Mouse (Mus musculus) G1E (cell line): Measurements from ENCODE around the gene Abcf1. TPM values are rescaled to one million over a fixed set of nuclear protein-coding genes. Genes with fewer than 3 reads are reported as not detected.

Source experiments
- ATAC-seq: 2 replicates; pipeline ENCODE4 v1.8.0; 2016; ENCODE audit warnings: mild to moderate bottlenecking; ENCODE audit not compliant: insufficient number of reproducible peaks, poor library complexity, low FRiP score, severe bottlenecking; ENCODE audit errors: extremely low read depth
- DNase-seq: peaks from one replicate; pipeline ENCODE4 v3.0.0; 2012; ENCODE audit warnings: low spot score
- H3K27me3 ChIP-seq: 2 replicates; pipeline ENCODE4 v1.6.1; 2012; ENCODE audit warnings: mild to moderate bottlenecking, low read length, inconsistent platforms; ENCODE audit not compliant: insufficient read depth
- H3K36me3 ChIP-seq: replicated peaks from 2 replicates; pipeline ENCODE3; 2012; ENCODE audit warnings: mild to moderate bottlenecking, inconsistent platforms
- H3K4me1 ChIP-seq: 2 replicates; pipeline ENCODE4 v1.6.1; 2012; ENCODE audit warnings: low read depth, low read length, inconsistent platforms, mixed read lengths; ENCODE audit not compliant: insufficient read depth
- H3K4me3 ChIP-seq: 2 replicates; pipeline ENCODE4 v1.5.1; 2012; ENCODE audit warnings: low read depth, mild to moderate bottlenecking, inconsistent platforms, low read length, moderate library complexity, mixed read lengths
- H3K9me3 ChIP-seq: replicated peaks from 2 replicates; pipeline ENCODE4 v1.6.1; 2012; ENCODE audit warnings: inconsistent platforms
- CTCF ChIP-seq: IDR thresholded peaks from 2 replicates; pipeline ENCODE4 v1.5.1; 2012; ENCODE audit warnings: low read depth, low read length, inconsistent platforms, mixed read lengths
- GATA1 ChIP-seq: IDR thresholded peaks from 2 replicates; pipeline ENCODE4 v1.6.1; 2012; ENCODE audit warnings: borderline replicate concordance, low read length, inconsistent platforms, mixed read lengths
- GATA2 ChIP-seq: IDR thresholded peaks from 2 replicates; pipeline ENCODE4 v1.6.1; 2012; ENCODE audit warnings: low read depth, low read length, inconsistent platforms, borderline replicate concordance
- POLR2AphosphoS5 ChIP-seq: IDR thresholded peaks from 2 replicates; pipeline ENCODE4 v1.6.1; 2012; ENCODE audit warnings: low read depth, low read length, inconsistent platforms; ENCODE audit not compliant: insufficient replicate concordance
- TAL1 ChIP-seq: conservative IDR thresholded peaks from 2 replicates; pipeline ENCODE4 v1.6.1; 2012; ENCODE audit warnings: low read depth, low read length, inconsistent platforms, mixed read lengths
- polyA plus RNA-seq: library from polyadenylated mRNA; stranded (reverse); fragments of >175 nt; gene quantifications from 2 replicates; pipeline ENCODE4 v1.2.3, GENCODE M21; 2012
- total RNA-seq, 2 experiments: library from RNA; stranded (forward) in 1 of 2; stranded (reverse) in 1 of 2; fragments of 200-1000 nt in 1 of 2; fragments of >200 nt in 1 of 2; fragmentation: Nextera tagmentation in 1 of 2; gene quantifications; 2 replicates each; pipeline ENCODE4 v1.2.3; 2014 to 2017

The Abcf1 gene
- total and polyA plus RNA-seq, 3 experiments: 77.0 to 196 (median 176) TPM

DNA sequence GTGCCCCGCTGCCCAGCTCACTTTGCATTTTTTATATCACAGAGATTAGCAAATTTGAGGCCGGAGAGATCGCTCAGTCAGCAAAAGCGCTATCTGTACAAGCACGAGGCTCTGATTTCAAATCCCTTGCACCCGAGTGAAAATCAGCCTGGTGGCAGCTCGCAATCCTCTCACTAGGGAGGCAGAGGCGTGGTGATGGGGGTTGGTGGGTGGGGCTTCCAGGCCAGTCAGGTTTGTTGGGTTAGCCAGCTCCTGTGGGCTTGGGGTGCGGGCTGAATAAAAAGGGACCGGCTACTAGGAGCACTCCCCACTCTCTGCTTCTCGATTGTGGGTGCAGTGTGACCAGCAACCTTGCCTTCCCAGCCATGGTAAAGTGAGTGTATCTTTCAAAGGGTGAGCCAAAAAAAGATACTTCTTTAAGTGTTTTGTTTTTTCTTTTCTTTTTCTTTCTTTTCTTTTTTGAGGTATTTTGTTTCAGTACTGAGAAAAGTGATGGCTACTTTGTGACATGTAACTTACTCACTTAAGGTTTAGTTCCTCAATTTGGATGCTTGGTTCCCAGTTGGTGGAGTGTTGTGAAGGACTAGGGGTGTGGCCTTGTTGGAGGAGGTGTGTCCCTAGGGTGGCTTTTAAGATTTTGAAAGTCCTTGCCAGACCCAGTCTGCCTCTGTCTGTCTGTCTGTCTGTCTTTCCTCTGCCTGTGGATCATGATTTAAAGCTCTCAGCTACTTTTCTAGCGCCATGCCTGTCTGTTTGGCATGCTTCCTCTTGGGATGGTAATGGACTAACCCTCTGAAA lies 28.4 kb upstream of the Abcf1 start:
- peak; percentile 35 for DNase-seq
- TF ChIP-seq TAL1 (no peak), CTCF (no peak), POLR2AphosphoS5 (no peak), GATA1 (no peak), GATA2 (no peak)
- H3K36me3 ChIP-seq: peaks cover 34% of the 10 kb centered on the region
- peak overlapping the region; percentile 66; the same call in 1 of the 2 replicates for H3K4me3 ChIP-seq
- H3K9me3 ChIP-seq: peaks cover 23% of the 10 kb centered on the region
- no peaks in the 10 kb centered on the region for H3K27me3 ChIP-seq
- H3K4me1 ChIP-seq: peaks cover 84% of the 10 kb centered on the region
- 0 out of 2 replicates have a peak, but pooled peaks have one; percentile 29 for ATAC-seq

DNA sequence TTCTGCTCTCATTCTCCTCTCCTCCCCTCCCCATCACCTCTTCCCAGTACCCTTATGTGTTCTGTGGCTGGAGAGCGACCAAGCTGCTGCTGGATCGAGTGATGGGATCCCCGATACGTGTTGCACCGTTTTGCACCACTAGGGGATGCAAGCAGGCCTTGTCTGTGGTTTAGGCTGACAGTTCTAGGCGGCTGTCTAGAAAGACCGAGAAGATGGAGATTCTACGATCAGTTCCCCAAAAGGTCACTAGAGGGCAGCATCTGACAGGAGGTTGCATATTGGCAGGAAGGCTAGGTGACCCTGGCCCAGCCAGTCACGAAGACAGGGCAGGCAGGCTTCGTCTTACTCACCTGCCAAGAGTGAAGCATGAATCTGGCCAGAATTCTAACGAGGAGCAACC lies 27.4 kb upstream of the Abcf1 start:
- peaks cover 24% of the 10 kb centered on the region for H3K36me3 ChIP-seq
- no peaks in the 10 kb centered on the region for H3K27me3 ChIP-seq
- ATAC-seq (peak; percentile 31; the same call in 1 of the 2 replicates), DNase-seq (peak; percentile 75)
- peaks cover 13% of the 10 kb centered on the region for H3K9me3 ChIP-seq
- H3K4me1 ChIP-seq: peaks cover 82% of the 10 kb centered on the region
- TF ChIP-seq CTCF: peak; percentile 100
- TF ChIP-seq POLR2AphosphoS5: no peak
- no peak for TF ChIP-seq GATA1
- H3K4me3 ChIP-seq: no peak overlapping the region; the same call in 1 of the 2 replicates

DNA sequence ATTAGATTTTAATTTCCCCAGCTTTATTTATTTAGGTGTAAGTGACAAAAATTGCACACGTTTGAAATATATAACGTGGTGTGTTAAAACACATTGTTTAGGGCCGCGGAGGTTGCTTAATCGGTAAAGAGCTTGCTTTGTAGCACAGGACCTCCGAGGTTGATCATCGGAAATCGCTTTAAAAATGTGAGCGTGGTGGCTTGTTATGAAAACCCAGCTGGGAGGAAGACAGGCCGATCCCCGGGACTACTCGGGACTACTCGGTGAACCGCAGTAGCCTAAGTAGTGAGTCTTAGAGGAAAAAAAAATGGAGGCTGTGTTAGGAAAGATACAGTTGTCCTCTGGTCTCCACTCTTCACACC lies 25.3 kb upstream of the Abcf1 start:
- Histone ChIP-seq H3K9me3 (no peaks in the 10 kb centered on the region), H3K27me3 (no peaks in the 10 kb centered on the region), H3K36me3 (peaks cover 16% of the 10 kb centered on the region), H3K4me1 (peaks cover 66% of the 10 kb centered on the region), H3K4me3 (peak overlapping the region; percentile 70)
- peak; percentile 20 for DNase-seq
- no peak for ATAC-seq
- TF ChIP-seq TAL1 (no peak), CTCF (no peak), GATA1 (no peak), GATA2 (no peak), POLR2AphosphoS5 (no peak)

DNA sequence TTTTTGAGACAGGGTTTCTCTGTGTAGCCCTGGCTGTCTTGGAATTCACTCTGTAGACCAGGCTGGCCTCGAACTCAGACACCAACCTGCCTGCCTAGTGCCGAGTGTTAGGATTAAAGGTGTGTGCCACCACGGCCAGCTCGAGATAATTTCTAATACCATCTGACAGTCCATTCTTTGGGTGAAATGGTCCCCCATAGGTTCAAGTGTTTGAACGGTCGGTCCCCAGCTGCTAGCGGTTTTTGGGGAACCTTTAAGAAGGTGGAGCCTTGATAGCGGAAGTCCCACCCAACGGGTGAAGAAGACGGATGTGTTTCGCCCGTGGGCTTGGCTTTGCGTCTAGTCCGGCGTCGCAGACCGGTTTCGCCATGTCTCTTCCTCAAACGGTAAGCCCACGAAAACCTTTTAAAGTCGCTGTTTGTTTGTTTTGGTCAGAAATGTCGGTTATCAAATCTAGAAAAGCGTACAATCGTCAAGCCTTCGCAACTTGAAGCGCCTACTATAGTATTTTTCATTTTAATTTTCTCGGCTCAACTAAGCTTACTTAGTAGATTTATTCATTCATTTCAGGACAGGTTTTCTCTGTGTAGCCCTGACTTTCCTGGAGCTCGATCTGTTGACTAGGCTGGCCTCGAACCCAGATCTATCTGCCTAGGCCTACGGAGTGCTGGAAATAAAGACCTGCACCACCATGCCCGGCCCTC lies 24.8 kb upstream of the Abcf1 start:
- peaks cover 18% of the 10 kb centered on the region for H3K36me3 ChIP-seq
- TF ChIP-seq TAL1 (no peak), POLR2AphosphoS5 (no peak), GATA2 (no peak), GATA1 (no peak), CTCF (no peak)
- peak; percentile 74 for DNase-seq
- ATAC-seq: peak; percentile 56
- H3K27me3 ChIP-seq: no peaks in the 10 kb centered on the region
- H3K9me3 ChIP-seq: no peaks in the 10 kb centered on the region
- H3K4me1 ChIP-seq: peaks cover 62% of the 10 kb centered on the region
- H3K4me3 ChIP-seq: peak overlapping the region; percentile 70

DNA sequence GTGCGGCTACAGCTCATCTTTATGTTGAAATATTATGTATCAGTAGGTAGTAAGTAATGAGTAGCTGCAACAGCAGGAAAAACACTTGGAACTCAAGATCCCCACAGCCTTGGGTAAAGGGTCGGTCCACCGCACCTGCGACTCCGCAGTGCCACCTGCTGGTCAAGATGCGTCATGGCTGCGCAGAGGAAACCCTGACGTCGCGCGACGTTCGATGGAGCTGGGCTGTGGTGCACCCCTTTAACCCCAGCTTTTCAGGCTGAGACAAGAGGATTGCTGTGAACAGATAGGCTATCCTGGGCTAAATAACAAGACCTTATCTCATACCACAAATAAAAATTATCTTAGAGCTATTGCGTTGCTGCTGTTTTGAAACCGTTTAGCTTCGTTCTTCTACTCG lies 24.1 kb upstream of the Abcf1 start:
- Histone ChIP-seq H3K4me3 (peak overlapping the region; percentile 62; the same call in 1 of the 2 replicates), H3K9me3 (no peaks in the 10 kb centered on the region), H3K27me3 (no peaks in the 10 kb centered on the region), H3K4me1 (peaks cover 60% of the 10 kb centered on the region), H3K36me3 (peaks cover 21% of the 10 kb centered on the region)
- peak; percentile 70 for DNase-seq
- TF ChIP-seq CTCF: peak; percentile 99
- no peak for TF ChIP-seq GATA1
- peak; percentile 26; the same call in 1 of the 2 replicates for ATAC-seq

DNA sequence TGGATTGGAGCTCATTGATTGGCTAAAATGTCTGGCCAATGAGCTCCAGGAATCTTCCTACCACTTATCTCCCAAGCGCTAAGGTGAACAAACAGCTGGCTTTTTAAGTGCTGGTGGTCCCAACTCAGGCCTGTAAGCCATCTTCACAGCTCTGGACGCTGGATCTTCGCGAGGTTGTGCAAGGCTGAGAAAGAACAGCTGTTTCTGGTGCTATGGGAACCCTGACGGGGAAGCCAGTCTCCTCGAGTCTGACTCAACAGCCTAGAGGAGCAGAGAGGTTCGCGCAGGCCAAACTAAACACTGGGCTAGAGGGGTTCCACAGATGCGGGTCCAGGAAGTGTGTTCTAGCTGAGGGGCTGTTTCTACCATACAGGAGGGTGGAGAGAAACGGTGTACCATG lies 22.2 kb upstream of the Abcf1 start:
- peaks cover 48% of the 10 kb centered on the region for H3K4me1 ChIP-seq
- H3K36me3 ChIP-seq: peaks cover 39% of the 10 kb centered on the region
- no peaks in the 10 kb centered on the region for H3K9me3 ChIP-seq
- H3K4me3 ChIP-seq: no peak overlapping the region
- TF ChIP-seq TAL1: no peak
- no peak for TF ChIP-seq GATA1
- no peak for TF ChIP-seq CTCF
- H3K27me3 ChIP-seq: no peaks in the 10 kb centered on the region
- DNase-seq (no peak), ATAC-seq (no peak)
